Mouse (Mus musculus): ENCODE data around the gene Gm21304.
"Not testable (repeated sequence)": the region's sequence is repeated elsewhere in the genome, so short reads cannot be mapped to it uniquely, and the experiment has no call there.

The Gm21304 gene

DNA sequence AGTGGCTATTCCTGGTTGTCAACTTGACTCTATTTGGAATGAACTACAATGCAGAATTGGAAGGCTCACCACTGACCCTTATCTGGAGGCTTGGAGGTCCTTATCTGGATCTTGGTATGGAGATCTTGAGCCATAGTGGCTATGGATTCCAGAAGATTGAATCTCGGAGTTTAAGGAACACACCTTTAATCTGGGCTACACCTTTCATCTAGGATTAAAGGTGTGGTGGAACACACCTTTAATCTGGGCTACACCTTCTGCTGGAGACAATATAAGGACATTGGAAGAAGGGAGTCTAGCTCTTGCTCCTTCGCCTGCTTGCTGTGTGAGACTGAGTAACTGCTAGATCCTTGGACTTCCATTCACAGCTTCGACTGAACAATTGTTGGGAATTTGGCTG lies at the start of gene Gm21304:
TSS of gene Gm21304 (plus strand) at position 301 of the 400 bp plus-strand sequence.
- DNase-seq (ENCODE audit: low read depth in 1 of 2, low spot score in 2 of 2): not testable (repeated sequence)

DNA sequence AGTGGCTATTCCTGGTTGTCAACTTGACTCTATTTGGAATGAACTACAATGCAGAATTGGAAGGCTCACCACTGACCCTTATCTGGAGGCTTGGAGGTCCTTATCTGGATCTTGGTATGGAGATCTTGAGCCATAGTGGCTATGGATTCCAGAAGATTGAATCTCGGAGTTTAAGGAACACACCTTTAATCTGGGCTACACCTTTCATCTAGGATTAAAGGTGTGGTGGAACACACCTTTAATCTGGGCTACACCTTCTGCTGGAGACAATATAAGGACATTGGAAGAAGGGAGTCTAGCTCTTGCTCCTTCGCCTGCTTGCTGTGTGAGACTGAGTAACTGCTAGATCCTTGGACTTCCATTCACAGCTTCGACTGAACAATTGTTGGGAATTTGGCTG lies 25.6 kb upstream of the Gm21304 start, which contains the start of gene Gm21293:
TSS of gene Gm21293 (plus strand) at position 301 of the 400 bp plus-strand sequence.
- DNase-seq (ENCODE audit: low read depth in 1 of 2, low spot score in 2 of 2): not testable (repeated sequence)

DNA sequence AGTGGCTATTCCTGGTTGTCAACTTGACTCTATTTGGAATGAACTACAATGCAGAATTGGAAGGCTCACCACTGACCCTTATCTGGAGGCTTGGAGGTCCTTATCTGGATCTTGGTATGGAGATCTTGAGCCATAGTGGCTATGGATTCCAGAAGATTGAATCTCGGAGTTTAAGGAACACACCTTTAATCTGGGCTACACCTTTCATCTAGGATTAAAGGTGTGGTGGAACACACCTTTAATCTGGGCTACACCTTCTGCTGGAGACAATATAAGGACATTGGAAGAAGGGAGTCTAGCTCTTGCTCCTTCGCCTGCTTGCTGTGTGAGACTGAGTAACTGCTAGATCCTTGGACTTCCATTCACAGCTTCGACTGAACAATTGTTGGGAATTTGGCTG lies 17.1 kb upstream of the Gm21304 start, which contains the start of gene Gm6763:
TSS of gene Gm6763 (plus strand) at position 301 of the 400 bp plus-strand sequence.
- DNase-seq (ENCODE audit: low read depth in 1 of 2, low spot score in 2 of 2): not testable (repeated sequence)

DNA sequence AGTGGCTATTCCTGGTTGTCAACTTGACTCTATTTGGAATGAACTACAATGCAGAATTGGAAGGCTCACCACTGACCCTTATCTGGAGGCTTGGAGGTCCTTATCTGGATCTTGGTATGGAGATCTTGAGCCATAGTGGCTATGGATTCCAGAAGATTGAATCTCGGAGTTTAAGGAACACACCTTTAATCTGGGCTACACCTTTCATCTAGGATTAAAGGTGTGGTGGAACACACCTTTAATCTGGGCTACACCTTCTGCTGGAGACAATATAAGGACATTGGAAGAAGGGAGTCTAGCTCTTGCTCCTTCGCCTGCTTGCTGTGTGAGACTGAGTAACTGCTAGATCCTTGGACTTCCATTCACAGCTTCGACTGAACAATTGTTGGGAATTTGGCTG lies 8.6 kb upstream of the Gm21304 start, which contains the start of gene Gm8764:
TSS of gene Gm8764 (plus strand) at position 301 of the 400 bp plus-strand sequence.
- DNase-seq (ENCODE audit: low read depth in 1 of 2, low spot score in 2 of 2): not testable (repeated sequence)

DNA sequence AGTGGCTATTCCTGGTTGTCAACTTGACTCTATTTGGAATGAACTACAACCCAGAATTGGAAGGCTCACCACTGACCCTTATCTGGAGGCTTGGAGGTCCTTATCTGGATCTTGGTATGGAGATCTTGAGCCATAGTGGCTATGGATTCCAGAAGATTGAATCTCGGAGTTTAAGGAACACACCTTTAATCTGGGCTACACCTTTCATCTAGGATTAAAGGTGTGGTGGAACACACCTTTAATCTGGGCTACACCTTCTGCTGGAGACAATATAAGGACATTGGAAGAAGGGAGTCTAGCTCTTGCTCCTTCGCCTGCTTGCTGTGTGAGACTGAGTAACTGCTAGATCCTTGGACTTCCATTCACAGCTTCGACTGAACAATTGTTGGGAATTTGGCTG lies 8.4 kb downstream of the Gm21304 start, which contains the start of gene Gm21312:
TSS of gene Gm21312 (plus strand) at position 301 of the 400 bp plus-strand sequence.
- not testable (repeated sequence) for DNase-seq (ENCODE audit: low read depth in 1 of 2, low spot score in 2 of 2)

DNA sequence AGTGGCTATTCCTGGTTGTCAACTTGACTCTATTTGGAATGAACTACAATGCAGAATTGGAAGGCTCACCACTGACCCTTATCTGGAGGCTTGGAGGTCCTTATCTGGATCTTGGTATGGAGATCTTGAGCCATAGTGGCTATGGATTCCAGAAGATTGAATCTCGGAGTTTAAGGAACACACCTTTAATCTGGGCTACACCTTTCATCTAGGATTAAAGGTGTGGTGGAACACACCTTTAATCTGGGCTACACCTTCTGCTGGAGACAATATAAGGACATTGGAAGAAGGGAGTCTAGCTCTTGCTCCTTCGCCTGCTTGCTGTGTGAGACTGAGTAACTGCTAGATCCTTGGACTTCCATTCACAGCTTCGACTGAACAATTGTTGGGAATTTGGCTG lies 16.9 kb downstream of the Gm21304 start, which contains the start of gene Gm20765:
TSS of gene Gm20765 (plus strand) at position 301 of the 400 bp plus-strand sequence.
- DNase-seq (ENCODE audit: low read depth in 1 of 2, low spot score in 2 of 2): not testable (repeated sequence)

DNA sequence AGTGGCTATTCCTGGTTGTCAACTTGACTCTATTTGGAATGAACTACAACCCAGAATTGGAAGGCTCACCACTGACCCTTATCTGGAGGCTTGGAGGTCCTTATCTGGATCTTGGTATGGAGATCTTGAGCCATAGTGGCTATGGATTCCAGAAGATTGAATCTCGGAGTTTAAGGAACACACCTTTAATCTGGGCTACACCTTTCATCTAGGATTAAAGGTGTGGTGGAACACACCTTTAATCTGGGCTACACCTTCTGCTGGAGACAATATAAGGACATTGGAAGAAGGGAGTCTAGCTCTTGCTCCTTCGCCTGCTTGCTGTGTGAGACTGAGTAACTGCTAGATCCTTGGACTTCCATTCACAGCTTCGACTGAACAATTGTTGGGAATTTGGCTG lies 25.4 kb downstream of the Gm21304 start, which contains the start of gene Gm4340:
TSS of gene Gm4340 (plus strand) at position 301 of the 400 bp plus-strand sequence.
- not testable (repeated sequence) for DNase-seq (ENCODE audit: low read depth in 1 of 2, low spot score in 2 of 2)

DNA sequence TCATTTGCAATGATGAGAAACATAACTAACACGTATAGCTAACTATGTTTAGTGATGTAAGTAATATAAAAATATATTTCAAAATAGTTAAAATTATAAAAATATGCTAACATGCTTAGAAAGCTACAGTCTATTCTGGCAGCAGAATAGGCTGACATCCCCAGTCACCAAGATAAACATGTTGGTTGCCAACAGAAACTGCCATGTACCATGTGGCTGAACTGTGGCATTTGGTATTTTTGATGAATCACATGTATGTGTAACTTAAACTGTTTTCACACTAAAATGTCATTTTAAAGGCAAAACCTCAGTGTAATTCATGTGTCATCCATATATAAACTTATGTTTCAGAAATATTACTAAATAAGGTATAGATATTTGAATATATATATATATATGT lies 41.3 kb downstream of the Gm21304 start:
- no peak for DNase-seq (ENCODE audit: low read depth in 1 of 2, low spot score in 2 of 2)

DNA sequence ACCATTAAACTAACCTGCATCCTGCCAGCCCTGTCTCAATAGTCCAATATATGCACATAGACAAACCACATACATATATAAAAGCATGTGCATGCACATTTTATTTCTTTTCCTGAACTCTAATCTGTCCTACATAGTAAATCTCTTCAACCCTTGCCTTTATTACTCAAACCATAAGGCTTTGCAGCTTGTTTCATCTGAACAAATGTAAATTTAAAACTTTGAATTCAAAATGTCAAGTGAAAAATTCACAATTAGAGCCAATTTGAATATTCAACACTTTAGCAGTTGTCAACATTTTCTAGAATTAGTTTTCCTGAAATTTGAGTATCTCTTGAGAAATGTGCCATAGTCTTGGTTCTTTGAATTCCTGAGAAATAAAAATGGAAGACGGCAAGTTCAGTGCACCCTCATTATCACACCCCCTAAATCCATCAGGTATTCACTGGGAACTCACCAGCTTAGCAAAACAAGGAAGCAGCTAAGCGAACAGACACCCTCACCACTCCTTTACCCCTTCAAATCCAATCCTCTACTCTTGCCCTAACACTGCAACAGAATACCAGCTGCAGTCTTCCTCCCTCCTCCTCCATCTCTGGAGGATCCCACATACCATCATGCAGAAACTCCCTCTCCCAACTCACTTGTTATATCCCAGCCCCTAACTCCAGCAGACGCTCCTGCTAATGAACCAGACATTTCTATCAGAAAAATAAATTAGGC lies 42.1 kb downstream of the Gm21304 start:
- no peak for DNase-seq (ENCODE audit: low read depth in 1 of 2, low spot score in 2 of 2)

DNA sequence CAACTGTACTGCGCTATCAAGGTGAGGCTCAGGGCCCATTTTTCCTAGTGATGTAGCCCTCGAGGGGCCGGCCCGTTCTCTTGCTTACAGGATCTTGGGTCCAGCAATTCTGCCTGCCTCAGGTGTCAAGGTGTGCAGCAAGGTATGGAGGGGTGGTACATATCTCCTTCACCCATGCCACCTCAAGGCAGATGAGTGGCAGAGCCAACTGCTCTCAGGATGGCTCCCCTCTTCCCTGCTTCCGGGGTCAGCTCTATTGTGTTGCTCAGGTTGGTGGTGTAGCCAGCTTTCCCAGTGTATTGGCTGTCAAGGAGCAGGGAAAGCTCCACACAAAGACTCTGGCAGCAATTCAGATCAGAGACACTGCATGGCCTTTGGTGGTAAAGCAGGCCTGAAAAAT lies 46.2 kb downstream of the Gm21304 start:
- no peak for DNase-seq (ENCODE audit: low read depth in 1 of 2, low spot score in 2 of 2)
